Mouse (Mus musculus) stomach, embryonic 16.5 days (tissue): ENCODE data around the gene Gm5039. TPM values are rescaled to one million over a fixed set of nuclear protein-coding genes. Genes with fewer than 3 reads are reported as not detected.
"Not testable (repeated sequence)": the region's sequence is repeated elsewhere in the genome, so short reads cannot be mapped to it uniquely, and the experiment has no call there.

Experiments used
- ATAC-seq: fragments of 200-750 bp; cut with Nextera tagmentation; 2 replicates; pipeline ENCODE4 v1.8.0; 2017; ENCODE audit warnings: moderate number of reproducible peaks, moderate TSS enrichment; ENCODE audit not compliant: insufficient read depth, low FRiP score
- H3K27ac ChIP-seq: fragments of 300-500 bp; sonication (generic); 2 replicates; pipeline ENCODE4 v1.5.1; 2014; ENCODE audit warnings: low read length
- H3K27me3 ChIP-seq: fragments of 300-500 bp; sonication (generic); 2 replicates; pipeline ENCODE4 v1.6.1; 2014; ENCODE audit warnings: low read length, control low read depth, mixed read lengths; ENCODE audit not compliant: control insufficient read depth, insufficient read depth
- H3K36me3 ChIP-seq: fragments of 300-500 bp; sonication (generic); 2 replicates; pipeline ENCODE4 v1.6.1; 2014; ENCODE audit warnings: low read length; ENCODE audit not compliant: control insufficient read depth, insufficient read depth
- H3K4me1 ChIP-seq: fragments of 300-500 bp; sonication (generic); 2 replicates; pipeline ENCODE4 v1.6.1; 2014; ENCODE audit warnings: low read length, control low read depth, mixed read lengths; ENCODE audit not compliant: control insufficient read depth, insufficient read depth
- H3K4me2 ChIP-seq: fragments of 300-500 bp; sonication (generic); 2 replicates; pipeline ENCODE4 v1.6.1; 2014; ENCODE audit warnings: low read depth, low read length, mixed read lengths
- H3K4me3 ChIP-seq: fragments of 300-500 bp; sonication (generic); replicated peaks from 2 replicates; pipeline ENCODE4 v1.5.1; 2014; ENCODE audit warnings: mild to moderate bottlenecking, low read length
- H3K9ac ChIP-seq: fragments of 300-500 bp; sonication (generic); 2 replicates; pipeline ENCODE4 v1.6.1; 2014; ENCODE audit warnings: low read length
- H3K9me3 ChIP-seq: fragments of 300-500 bp; sonication (generic); replicated peaks from 2 replicates; pipeline ENCODE4 v1.6.1; 2016; ENCODE audit warnings: low read length, control low read depth; ENCODE audit not compliant: control insufficient read depth
- WGBS: fragments of 180-500 bp; shearing (Covaris S2); extraction: QIAGEN DNeasy Blood & Tissue Kit; methylation state at CpG from one replicate; pipeline ENCODE4 v1.1.7; 2014; 5-methylcytosine and 5-hydroxymethylcytosine counted together
- polyA plus RNA-seq: library from polyadenylated mRNA; unstranded; fragments of >200 nt; fragmentation: Nextera tagmentation; extraction: Ambion mirVana; gene quantifications from 2 replicates; pipeline ENCODE4 v1.2.1, GENCODE M21; 2015

Gm5039 gene
- not detected in 2 replicates for polyA plus RNA-seq

DNA sequence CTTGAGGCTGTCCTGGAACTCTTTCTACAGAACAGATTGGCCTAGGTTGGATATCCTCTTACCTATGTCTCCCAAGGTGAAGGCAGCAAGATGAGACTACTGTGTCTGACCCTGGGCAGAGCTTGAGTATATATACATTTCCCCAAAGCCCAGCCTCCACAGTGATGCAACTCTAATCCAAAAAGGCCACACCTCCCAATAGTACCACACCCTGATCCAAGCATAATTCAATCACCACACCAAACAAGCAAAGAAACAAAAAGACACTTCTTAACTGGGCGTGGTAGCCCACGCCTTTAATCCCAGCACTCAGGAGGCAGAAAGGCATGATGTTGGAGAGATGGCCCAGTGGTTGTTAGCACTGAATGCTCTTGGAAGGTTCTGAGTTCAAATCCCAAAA lies at the start of gene Gm5039:
Gene Gm5039, minus strand, starts transcription at position 101 of the 400 bp plus-strand sequence.
- WGBS = 79% methylated on average over 2 of the region's 2 CpGs
- not testable (repeated sequence) for H3K4me3 ChIP-seq, H3K9me3 ChIP-seq, H3K4me2 ChIP-seq, H3K9ac ChIP-seq, H3K4me1 ChIP-seq, H3K27ac ChIP-seq, H3K27me3 ChIP-seq, H3K36me3 ChIP-seq, ATAC-seq

GRCm38 (mm10) chr12:88372018-88372417 lies 48.2 kb upstream of the Gm5039 start:
- no peak for ATAC-seq
- H3K4me2 ChIP-seq = no peak overlapping the region
- H3K36me3 ChIP-seq = no peaks in the 10 kb centered on the region
- no peaks in the 10 kb centered on the region for H3K9me3 ChIP-seq
- H3K27ac ChIP-seq = no peak overlapping the region
- H3K27me3 ChIP-seq = no peaks in the 10 kb centered on the region
- 80% methylated on average over 5 of the region's 5 CpGs for WGBS
- no peak overlapping the region for H3K4me3 ChIP-seq
- no peaks in the 10 kb centered on the region for H3K4me1 ChIP-seq
- no peak overlapping the region for H3K9ac ChIP-seq

DNA sequence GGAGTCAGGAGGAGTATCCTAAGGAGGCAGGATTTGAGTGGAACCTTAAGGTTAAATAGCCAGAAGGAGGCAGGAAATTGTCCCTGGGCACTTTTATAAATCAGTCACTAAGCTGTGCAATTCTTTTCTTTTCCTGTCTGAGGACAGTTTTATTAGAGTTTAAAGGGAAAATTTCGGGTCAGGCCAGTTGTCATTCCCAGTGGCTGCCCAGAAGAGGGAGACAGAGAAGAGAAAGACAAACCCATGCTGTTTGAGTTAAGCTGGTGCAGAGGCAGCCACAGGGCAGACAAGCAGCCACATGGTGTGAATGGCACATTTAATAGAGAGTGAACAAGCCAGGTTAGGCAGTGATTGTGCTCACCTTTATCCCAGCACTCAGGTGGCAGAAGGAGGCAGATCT lies 46.5 kb upstream of the Gm5039 start:
- not testable (repeated sequence) for H3K27me3 ChIP-seq, H3K4me2 ChIP-seq, H3K9me3 ChIP-seq, ATAC-seq, H3K4me3 ChIP-seq, H3K36me3 ChIP-seq, H3K9ac ChIP-seq, H3K27ac ChIP-seq, H3K4me1 ChIP-seq
- WGBS = 17% methylated on average over 1 of the region's 1 CpGs

DNA sequence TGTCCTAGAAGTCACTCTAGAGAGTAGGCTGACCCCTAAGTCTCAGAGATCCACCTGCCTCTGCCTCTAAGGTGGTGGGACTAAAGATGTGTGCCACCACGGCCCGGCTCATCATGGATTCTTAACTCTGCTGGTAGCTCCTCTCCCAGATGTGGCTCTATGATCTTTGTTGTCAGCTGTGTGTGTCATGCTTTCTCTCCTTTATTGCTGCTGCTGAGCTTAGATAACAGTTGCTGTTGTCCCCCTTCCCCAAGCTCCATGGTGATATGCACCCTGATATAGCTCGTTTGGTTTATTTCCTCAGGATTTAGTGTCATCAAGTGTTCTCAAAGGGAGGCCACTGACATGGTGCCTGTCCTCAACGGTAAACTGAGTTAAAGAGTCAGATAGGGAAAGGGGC lies 45.9 kb upstream of the Gm5039 start:
- not testable (repeated sequence) for H3K4me3 ChIP-seq, H3K9ac ChIP-seq, H3K36me3 ChIP-seq, H3K4me1 ChIP-seq, H3K27me3 ChIP-seq, H3K9me3 ChIP-seq, H3K27ac ChIP-seq, ATAC-seq, H3K4me2 ChIP-seq
- WGBS = 81% methylated on average over 4 of the region's 4 CpGs

- H3K27ac ChIP-seq = no peak overlapping the region
- H3K4me1 ChIP-seq = no peaks in the 10 kb centered on the region
- no peak overlapping the region for H3K4me2 ChIP-seq
- WGBS = 70% methylated on average over 4 of the region's 4 CpGs
- no peaks in the 10 kb centered on the region for H3K36me3 ChIP-seq
- no peak overlapping the region for H3K4me3 ChIP-seq
- no peak for ATAC-seq
- H3K9me3 ChIP-seq = no peaks in the 10 kb centered on the region
- H3K27me3 ChIP-seq = no peaks in the 10 kb centered on the region
- H3K9ac ChIP-seq = no peak overlapping the region
Measured at GRCm38 (mm10) chr12:88368618-88369017, 44.8 kb upstream of the Gm5039 start.

- Histone ChIP-seq H3K36me3 (no peaks in the 10 kb centered on the region), H3K27ac (no peak overlapping the region), H3K27me3 (no peaks in the 10 kb centered on the region), H3K9me3 (no peaks in the 10 kb centered on the region), H3K4me1 (no peaks in the 10 kb centered on the region), H3K9ac (no peak overlapping the region), H3K4me3 (no peak overlapping the region), H3K4me2 (no peak overlapping the region)
- no peak for ATAC-seq
- 82% methylated on average over 4 of the region's 4 CpGs for WGBS
Measured at GRCm38 (mm10) chr12:88367673-88368072, 43.8 kb upstream of the Gm5039 start.

- no peak for ATAC-seq
Measured at GRCm38 (mm10) chr12:88361120-88361445, 37.3 kb upstream of the Gm5039 start.

DNA sequence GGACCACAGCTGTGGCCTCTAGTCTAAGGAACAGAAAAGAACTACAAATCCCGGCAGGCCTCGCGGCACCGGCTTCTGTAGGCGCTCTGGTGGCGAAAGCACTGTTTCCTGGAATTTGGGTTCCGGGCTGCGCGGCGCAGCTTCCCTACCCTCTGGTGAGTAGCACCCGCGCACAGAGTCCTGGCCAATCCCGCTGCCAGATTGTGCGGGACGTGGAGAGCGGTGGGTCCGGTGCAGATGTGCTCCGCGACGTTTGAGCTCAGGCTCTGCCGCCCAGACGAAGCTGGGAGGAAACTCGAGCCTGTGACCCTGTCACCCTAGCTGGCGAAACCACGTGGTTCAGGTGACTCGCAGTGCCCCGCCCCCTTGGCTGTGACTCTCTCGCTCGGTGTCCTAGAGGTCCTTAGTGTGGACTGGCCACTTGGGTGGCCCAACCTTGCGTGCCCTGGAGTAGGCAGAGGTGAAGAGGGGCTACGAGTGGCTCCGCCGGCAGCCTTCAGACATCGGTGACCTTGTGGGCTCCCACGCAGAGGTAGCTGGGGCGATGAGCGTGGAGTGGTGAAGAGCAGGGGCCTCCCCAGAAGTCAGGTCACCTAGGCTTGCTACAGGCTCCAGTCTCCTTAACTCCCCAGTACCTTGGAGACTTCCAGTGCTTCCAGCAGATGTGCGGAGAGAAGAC lies 36.8 kb upstream of the Gm5039 start, which contains the start of gene Adck1:
Gene Adck1, plus strand, starts transcription at position 114 of the 679 bp plus-strand sequence.
- H3K27ac ChIP-seq = peak within 1 kb of the TSS; percentile 67; the same call in 1 of the 2 replicates
- no peaks in the 10 kb centered on the region for H3K27me3 ChIP-seq
- whole genome bisulfite sequencing = under 1% methylated on average over 38 of the region's 38 CpGs
- no peaks in the 10 kb centered on the region for H3K9me3 ChIP-seq
- H3K4me1 ChIP-seq = no peaks in the 10 kb centered on the region
- peak within 1 kb of the TSS; percentile 85 for H3K4me3 ChIP-seq
- H3K9ac ChIP-seq = peak within 1 kb of the TSS; percentile 88
- H3K36me3 ChIP-seq = no peaks in the 10 kb centered on the region
- H3K4me2 ChIP-seq = peak within 1 kb of the TSS; percentile 79
- ATAC-seq = peak; percentile 95

More at GRCm38 (mm10) chr12:88361120-88361445, 37.3 kb upstream of the Gm5039 start:
- Histone ChIP-seq H3K9ac (peak overlapping the region; percentile 88), H3K4me2 (peak overlapping the region; percentile 79), H3K27ac (no peak overlapping the region), H3K36me3 (no peaks in the 10 kb centered on the region), H3K4me1 (no peaks in the 10 kb centered on the region), H3K27me3 (no peaks in the 10 kb centered on the region), H3K9me3 (no peaks in the 10 kb centered on the region), H3K4me3 (peak overlapping the region; percentile 85)
- 42% methylated on average over 9 of the region's 9 CpGs for WGBS

DNA sequence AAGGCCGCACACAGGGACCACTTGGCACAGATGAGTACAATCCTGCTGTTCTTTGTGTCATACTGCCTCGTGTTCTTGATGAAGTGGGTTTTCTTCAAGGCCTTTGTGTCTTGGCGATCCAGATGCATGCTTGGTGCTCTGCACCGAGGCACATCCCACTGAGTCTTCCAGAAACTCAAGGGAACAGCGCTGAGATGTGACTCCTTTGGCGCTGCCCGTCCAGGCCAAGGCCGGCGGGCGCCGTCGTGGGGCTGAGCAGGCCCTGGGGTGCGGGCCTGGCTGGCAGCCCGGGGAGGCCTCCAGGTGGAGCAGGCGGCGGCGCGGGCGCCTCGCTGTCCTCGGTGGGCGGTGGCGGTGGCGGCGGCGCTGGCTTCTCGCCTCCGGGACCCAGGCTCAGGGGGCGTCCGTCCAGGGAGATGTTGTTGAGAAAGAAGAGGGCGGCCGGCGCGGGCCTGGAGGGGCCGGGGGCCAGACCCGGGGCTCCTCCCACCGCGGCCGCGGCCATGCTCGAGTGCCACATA lies 30.4 kb upstream of the Gm5039 start:
- Histone ChIP-seq H3K9me3 (no peaks in the 10 kb centered on the region), H3K27ac (no peak overlapping the region), H3K27me3 (no peaks in the 10 kb centered on the region), H3K4me2 (peak overlapping the region; percentile 55), H3K4me1 (no peaks in the 10 kb centered on the region), H3K9ac (peak overlapping the region; percentile 69), H3K4me3 (peak overlapping the region; percentile 38), H3K36me3 (no peaks in the 10 kb centered on the region)
- 20% methylated on average over 36 of the region's 41 CpGs for WGBS
- ATAC-seq = peak; percentile 68; the same call in 1 of the 2 replicates
